Mouse (Mus musculus): ENCODE measurements at regions not wholly inside any gene's neighbourhood (a gene's known extent, or its start where the extent isn't known, plus 50 kb on each side); places are given as distances from the start of the nearest gene placed in this dataset.

DNA sequence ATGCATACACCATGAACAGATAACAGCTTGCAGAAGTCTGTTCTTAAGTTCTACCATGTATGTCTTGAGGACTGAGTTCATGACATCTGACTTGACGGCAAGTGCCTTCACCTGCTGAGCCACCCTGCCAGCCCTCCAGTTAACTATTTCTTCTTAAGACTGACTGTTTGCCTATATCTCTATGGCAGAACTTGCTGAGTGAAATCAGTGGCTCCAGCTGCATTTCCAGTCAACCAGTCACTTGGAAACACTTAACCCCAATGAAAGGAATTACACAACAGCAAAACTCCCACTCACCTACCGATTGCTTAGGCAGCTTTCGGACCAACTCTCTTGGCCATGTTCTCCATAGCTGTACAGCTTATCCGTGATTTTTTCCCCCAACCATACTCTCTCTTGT, 64.8 kb upstream of the Daam1 start:
- TF ChIP-seq GATA4 (IDR thresholded peaks at IDR 0.05; ENCODE audit: insufficient replicate concordance, low read length), result no peak

DNA sequence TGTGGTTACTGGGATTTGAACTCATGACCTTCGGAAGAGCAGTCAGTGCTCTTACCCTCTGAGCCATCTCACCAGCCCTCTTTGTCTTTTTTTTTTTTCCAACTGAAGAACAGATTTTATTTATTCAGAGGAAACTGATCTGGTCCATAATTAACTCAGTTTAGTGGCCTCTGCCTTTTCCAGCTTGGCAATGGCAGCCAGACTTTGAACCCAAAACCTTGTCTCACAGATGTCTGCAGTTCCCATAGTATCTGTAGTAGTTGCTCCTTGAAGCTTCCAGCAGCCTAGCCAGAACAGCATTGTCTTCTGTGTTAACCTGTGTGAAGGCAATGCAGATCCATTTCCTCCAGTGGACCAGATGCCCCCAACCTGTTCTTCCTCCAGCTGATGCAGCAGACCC, 64.2 kb upstream of the Daam1 start:
- no peak for TF ChIP-seq GATA4 (IDR thresholded peaks at IDR 0.05; ENCODE audit: insufficient replicate concordance, low read length)

DNA sequence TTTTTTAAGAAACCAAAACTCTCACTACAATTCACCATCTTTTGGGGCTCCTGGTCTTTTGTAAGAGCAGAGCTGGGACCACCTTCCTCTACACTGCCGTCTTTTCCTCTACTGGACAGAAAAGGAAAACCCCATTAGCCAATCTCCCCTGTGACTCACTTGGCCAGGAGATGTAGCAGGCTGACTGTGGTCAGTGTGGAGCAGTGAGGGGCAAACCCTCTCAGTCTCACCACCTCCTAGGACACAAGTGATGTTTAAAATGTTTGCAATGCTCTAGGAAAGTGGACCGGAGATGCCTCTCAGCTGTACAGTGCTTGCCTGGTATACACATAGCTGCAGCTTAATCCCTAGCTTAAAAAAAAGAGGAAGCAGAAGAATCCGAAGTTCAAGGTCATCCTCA, 63.0 kb upstream of the Daam1 start:
- TF ChIP-seq GATA4 (IDR thresholded peaks at IDR 0.05; ENCODE audit: insufficient replicate concordance, low read length), result no peak

DNA sequence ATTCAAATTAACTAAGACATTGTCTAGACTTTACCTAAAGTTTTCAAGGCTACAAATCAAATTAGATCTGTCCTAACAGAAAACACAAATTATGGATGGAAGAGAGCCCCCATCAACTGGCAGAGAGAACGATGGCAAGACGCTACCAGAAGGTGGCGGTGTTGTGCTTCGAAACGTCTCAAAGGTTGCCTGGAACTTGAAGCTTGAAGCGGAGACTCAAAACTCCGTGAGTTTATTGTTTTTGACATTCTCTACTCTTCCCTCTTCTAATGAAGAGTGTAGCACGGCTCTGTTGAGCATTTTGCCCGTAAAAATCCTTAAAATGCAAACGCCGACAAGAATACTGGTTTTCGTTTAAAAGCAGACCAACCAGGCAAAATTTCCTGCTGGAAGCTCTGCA, 62.4 kb upstream of the Daam1 start:
- no peak for TF ChIP-seq GATA4 (IDR thresholded peaks at IDR 0.05; ENCODE audit: insufficient replicate concordance, low read length)

DNA sequence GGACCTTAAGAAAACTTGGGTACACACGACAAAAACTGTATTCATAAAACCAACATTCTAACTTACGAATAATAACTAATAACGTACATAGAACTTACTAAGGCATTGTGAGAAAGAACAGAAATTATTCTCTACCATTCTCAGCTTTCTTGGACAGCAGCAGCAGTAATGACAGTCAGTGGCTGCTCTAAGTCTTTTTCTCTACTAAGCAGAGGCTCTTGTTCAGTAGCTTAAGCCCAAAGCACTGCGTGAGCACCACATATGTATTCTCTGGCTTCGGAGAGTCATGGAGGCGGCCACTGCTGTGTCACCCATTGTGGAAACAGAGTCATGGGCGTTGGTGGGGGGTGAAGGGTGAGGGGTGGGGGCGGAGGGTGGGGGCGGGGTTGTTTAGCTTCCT, 62.0 kb upstream of the Daam1 start:
- TF ChIP-seq GATA4 (IDR thresholded peaks at IDR 0.05; ENCODE audit: insufficient replicate concordance, low read length), result no peak

DNA sequence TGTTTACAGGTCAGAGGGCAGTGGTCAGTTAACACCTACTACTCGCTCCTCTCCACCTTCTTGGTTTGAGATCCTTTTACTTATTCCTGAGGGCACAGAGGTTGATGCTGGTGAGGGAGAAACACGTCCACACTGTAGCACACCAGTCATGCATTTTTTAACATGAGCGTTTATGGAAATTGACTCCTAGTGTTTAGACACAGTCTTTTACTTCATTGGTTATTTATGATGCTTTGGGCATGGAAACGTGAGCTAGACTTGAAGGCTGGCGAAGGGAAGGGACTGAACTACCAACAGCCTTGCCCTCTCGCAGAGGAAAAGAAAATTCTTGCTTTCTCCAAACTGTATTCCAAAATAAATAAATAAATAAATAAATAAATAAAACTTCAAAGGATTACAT, 61.6 kb upstream of the Daam1 start:
- TF ChIP-seq GATA4 (IDR thresholded peaks at IDR 0.05; ENCODE audit: insufficient replicate concordance, low read length), result no peak

DNA sequence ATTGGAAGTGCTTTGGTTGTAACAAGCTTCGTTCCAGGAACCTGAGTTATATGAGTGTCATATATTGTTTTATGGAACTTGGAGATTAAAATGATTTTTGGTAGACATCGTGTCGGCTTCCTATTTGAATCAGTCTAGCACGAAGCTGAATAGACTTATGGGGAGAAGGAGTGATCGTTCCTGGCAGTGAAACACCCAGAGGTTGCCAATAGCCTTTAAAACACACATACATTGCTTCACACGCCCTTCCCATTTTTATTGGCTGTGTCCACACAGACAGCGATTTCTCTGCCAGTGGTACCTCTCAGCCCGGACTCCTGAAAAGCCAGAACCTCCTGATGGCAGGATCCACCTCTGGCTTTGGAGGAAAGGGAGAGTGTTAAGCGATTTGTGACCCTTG, 57.0 kb upstream of the Daam1 start:
- no peak for TF ChIP-seq GATA4 (IDR thresholded peaks at IDR 0.05; ENCODE audit: insufficient replicate concordance, low read length)

DNA sequence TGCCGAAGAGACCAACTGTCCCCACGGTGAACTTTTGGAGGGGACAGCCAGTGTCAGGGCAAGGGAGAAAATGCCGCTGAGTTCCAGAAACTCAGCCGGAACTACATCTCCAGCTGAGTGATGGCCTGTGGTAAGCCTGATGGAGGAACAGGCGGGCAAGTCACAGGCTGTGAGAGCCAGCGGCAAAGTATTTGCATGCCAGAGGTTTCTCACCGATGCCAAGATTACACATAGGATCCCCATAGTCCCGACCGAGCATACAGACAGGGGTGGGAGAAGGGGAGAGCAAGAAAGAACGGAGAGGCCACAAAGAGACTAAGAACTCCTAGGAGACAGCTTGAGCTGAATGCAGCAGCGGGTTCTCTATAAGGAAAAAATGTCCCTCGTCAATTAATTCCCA, 55.8 kb upstream of the Daam1 start:
- no peak for TF ChIP-seq GATA4 (IDR thresholded peaks at IDR 0.05; ENCODE audit: insufficient replicate concordance, low read length)

DNA sequence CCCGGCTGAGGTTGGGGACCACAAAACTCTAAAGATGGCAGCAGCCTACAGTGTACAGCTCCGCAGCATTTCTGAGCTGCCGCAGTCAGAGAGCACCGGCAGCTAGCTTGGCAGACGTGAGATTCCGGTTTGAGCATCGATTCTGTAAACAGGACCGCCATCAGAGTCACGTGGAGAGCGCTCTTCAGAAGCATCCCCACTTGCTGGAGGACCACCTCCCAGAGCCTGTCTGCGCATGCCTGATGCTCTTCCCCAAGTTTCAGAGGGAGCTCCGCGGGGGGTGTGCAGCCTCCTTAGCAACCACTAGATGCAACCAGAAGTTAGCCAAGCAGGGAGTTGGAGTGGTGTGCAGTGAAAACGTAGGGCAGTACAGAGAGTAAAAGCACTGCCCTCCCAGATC, 52.7 kb upstream of the Daam1 start:
- TF ChIP-seq GATA4 (IDR thresholded peaks at IDR 0.05; ENCODE audit: insufficient replicate concordance, low read length), result no peak

DNA sequence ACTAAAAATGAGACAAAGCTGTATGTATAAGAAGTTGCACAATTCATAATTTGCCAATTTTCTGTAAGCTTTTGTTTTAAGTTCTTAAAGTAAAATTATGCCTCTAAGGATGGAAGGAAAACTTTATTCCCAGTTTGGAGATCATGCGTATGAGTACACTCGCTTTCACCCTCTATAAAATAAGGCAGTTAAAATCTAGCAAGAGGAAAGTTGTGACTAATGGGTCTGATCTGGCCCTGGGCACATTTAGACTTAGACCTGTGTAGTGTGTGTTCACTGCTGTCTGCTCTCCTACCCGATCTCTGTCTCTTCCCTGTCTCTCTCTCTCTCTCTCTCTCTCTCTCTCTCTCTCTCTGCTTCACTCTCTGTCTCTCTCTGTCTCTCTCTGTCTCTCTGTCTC, 51.9 kb upstream of the Daam1 start:
- TF ChIP-seq GATA4 (IDR thresholded peaks at IDR 0.05; ENCODE audit: insufficient replicate concordance, low read length), result no peak

DNA sequence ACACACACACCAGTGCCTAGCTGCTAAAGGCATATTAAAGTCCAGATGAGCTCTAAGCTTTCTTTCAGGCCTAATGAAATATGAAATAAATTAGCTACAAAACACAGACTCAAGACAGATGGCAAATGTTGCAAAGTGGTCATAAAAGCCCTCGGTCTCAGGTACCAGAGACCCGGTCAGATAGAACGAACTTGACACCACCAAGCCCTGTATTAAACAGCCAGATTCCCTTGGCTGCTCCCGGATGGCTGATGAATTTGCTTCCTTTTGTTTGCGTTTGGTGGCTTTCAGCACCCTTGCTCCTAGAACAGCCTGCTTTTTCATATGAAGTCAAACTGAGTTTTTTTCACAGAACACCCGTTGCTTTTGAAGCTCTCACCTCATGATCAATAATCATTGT, 51.5 kb upstream of the Daam1 start:
- TF ChIP-seq GATA4 (IDR thresholded peaks at IDR 0.05; ENCODE audit: insufficient replicate concordance, low read length), result no peak

Measured in liver, adult (tissue).